Mouse (Mus musculus) stomach, embryonic 14.5 days (tissue): ENCODE data around the gene Arhgef15. TPM values are rescaled to one million over a fixed set of nuclear protein-coding genes. Genes with fewer than 3 reads are reported as not detected.

Experiments
- ATAC-seq: fragments of 200-750 bp; cut with Nextera tagmentation; 2 replicates; pipeline ENCODE4 v1.8.0; 2017; ENCODE audit warnings: low read depth, moderate TSS enrichment; ENCODE audit not compliant: insufficient number of reproducible peaks, insufficient read depth, low FRiP score
- H3K27ac ChIP-seq: fragments of 300-500 bp; sonication (generic); 2 replicates; pipeline ENCODE4 v1.5.1; 2014; ENCODE audit warnings: mild to moderate bottlenecking, low read length, moderate library complexity, mixed read lengths
- H3K27me3 ChIP-seq: fragments of 300-500 bp; sonication (generic); 2 replicates; pipeline ENCODE4 v1.6.1; 2014; ENCODE audit warnings: low read length, control low read depth, mixed read lengths; ENCODE audit not compliant: control insufficient read depth, insufficient read depth
- H3K36me3 ChIP-seq: fragments of 300-500 bp; sonication (generic); 2 replicates; pipeline ENCODE4 v1.6.1; 2014; ENCODE audit warnings: mild to moderate bottlenecking, control low read depth, low read length, moderate library complexity, mixed read lengths; ENCODE audit not compliant: control insufficient read depth, insufficient read depth
- H3K4me1 ChIP-seq: fragments of 300-500 bp; sonication (generic); 2 replicates; pipeline ENCODE4 v1.6.1; 2014; ENCODE audit warnings: low read length, control low read depth, mixed read lengths; ENCODE audit not compliant: control insufficient read depth, insufficient read depth
- H3K4me2 ChIP-seq: fragments of 300-500 bp; sonication (generic); replicated peaks from 2 replicates; pipeline ENCODE4 v1.6.1; 2014; ENCODE audit warnings: low read depth, low read length, control low read depth
- H3K4me3 ChIP-seq: fragments of 300-500 bp; sonication (generic); 2 replicates; pipeline ENCODE4 v1.5.1; 2014; ENCODE audit warnings: low read depth, low read length, control low read depth
- H3K9ac ChIP-seq: fragments of 300-500 bp; sonication (generic); replicated peaks from 2 replicates; pipeline ENCODE4 v1.6.1; 2014; ENCODE audit warnings: low read depth, mild to moderate bottlenecking, control low read depth, low read length, moderate library complexity, mixed read lengths
- H3K9me3 ChIP-seq: fragments of 300-500 bp; sonication (generic); 2 replicates; pipeline ENCODE4 v1.6.1; 2016; ENCODE audit warnings: low read depth, low read length, control low read depth; ENCODE audit not compliant: control insufficient read depth
- WGBS: fragments of 180-500 bp; shearing (Covaris S2); extraction: QIAGEN DNeasy Blood & Tissue Kit; methylation state at CpG from one replicate; pipeline ENCODE4 v1.1.7; 2014; 5-methylcytosine and 5-hydroxymethylcytosine counted together
- polyA plus RNA-seq: library from polyadenylated mRNA; unstranded; fragments of >200 nt; fragmentation: Nextera tagmentation; extraction: Ambion mirVana; gene quantifications from 2 replicates; pipeline ENCODE4 v1.2.1, GENCODE M21; 2014

The Arhgef15 gene
- polyA plus RNA-seq, 1 experiment from 2014 or later = 10.9 TPM

DNA sequence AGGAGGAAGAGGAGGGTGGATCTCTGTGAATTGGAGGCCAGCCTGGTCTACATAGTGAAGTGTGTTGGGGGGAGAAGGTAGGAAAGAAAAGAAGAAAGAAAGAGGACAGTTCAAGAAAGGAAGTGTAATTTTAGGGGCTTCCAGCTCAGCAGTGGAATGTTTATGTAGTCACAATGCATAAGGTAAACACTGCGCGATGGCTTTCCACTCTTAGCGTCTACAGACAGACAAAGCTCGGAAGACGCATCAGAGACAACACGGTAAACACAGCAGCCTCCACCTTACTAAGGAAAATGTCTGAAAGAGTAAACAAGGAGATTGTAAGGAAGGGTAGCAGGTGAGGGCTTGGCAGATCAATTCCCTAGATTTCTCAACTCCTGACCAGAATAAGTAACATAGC, 27.3 kb downstream of the Arhgef15 start:
- WGBS = 16% methylated on average over 6 of the region's 6 CpGs
- no peak overlapping the region for H3K4me2 ChIP-seq

DNA sequence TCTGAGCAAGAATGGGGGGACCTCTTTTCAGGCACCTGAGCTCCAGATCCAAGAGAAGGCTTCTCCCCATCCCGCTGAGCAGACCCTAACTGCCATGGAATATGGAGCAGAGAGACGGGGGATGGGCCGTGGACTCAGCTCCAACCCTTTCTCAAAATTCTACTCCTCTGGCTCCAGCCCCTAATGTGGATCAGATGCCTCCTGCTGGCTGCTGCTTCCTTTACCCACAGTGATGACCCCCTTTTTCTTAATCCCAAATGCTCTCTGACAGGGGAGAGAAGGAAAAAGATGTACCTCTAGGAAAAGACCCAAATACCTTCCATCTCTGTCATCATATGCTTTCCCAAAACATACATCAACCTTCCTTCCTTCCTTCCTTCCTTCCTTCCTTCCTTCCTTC, 30.3 kb downstream of the Arhgef15 start, which contains the start of gene Odf4:
TSS of gene Odf4 (minus strand) at position 101 of the 400 bp plus-strand sequence.
- 78% methylated on average over 3 of the region's 3 CpGs for WGBS

More for the DNA sequence above, 27.3 kb downstream of the Arhgef15 start:
- H3K4me3 ChIP-seq = no peak overlapping the region
- no peak overlapping the region for H3K27ac ChIP-seq
- H3K9me3 ChIP-seq = no peaks in the 10 kb centered on the region
- H3K36me3 ChIP-seq = no peaks in the 10 kb centered on the region
- H3K4me1 ChIP-seq = no peaks in the 10 kb centered on the region
- no peak for ATAC-seq
- no peaks in the 10 kb centered on the region for H3K27me3 ChIP-seq
- H3K9ac ChIP-seq = no peak overlapping the region

DNA sequence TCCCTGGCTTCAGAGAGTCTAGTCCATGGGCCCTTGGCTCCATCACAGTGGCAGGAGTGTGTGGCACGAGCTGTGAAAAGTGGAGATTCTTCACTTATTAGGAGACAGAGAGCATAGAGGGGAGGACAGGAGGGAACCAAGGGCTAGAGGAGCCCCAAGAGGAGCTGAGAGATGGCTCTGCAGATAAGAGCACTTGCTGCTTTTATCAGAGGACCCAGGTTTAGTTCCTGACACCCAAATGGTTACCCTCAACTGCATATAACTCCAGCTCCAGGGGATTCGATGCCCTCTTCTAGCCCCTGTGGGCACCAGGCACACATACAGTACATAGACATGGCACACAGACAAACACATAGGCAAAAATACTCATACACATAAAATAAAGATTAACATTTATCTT, 32.5 kb downstream of the Arhgef15 start:
- no peak overlapping the region for H3K27ac ChIP-seq
- H3K4me1 ChIP-seq = no peaks in the 10 kb centered on the region
- ATAC-seq = no peak
- 88% methylated on average over 2 of the region's 2 CpGs for WGBS
- H3K36me3 ChIP-seq = no peaks in the 10 kb centered on the region
- no peak overlapping the region for H3K4me3 ChIP-seq
- H3K4me2 ChIP-seq = no peak overlapping the region
- no peak overlapping the region for H3K9ac ChIP-seq
- no peaks in the 10 kb centered on the region for H3K27me3 ChIP-seq
- H3K9me3 ChIP-seq = no peaks in the 10 kb centered on the region

More for the DNA sequence above, 30.3 kb downstream of the Arhgef15 start, which contains the start of gene Odf4:
- no peaks in the 10 kb centered on the region for H3K27me3 ChIP-seq
- H3K36me3 ChIP-seq = no peaks in the 10 kb centered on the region
- H3K9ac ChIP-seq = no peak within 1 kb of the TSS
- no peak within 1 kb of the TSS for H3K4me3 ChIP-seq
- H3K9me3 ChIP-seq = no peaks in the 10 kb centered on the region
- no peak within 1 kb of the TSS for H3K4me2 ChIP-seq
- no peak within 1 kb of the TSS for H3K27ac ChIP-seq
- no peaks in the 10 kb centered on the region for H3K4me1 ChIP-seq
- ATAC-seq = no peak

DNA sequence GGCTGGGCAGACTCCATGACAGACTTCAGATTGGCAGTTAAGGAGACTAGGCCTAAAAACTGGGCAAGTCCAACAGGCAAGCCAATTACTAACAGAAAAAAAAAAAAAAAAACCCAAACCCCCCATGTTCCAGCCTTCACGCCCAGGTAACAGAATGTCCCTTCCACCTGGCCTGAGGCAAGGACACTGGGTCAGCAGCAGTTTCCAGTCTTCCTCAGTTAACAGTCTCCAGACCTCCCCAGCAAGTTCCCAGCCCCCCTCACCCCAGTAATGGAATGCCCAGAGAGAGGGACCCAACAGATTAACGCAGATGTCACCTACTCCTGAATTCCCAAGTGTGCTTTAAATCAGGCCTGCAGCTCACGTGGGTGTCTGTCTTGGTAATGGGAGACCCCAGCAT, 34.1 kb downstream of the Arhgef15 start:
- Histone ChIP-seq H3K27me3 (no peaks in the 10 kb centered on the region), H3K4me3 (no peak overlapping the region), H3K4me1 (no peaks in the 10 kb centered on the region), H3K36me3 (no peaks in the 10 kb centered on the region), H3K9ac (no peak overlapping the region), H3K4me2 (no peak overlapping the region), H3K27ac (no peak overlapping the region), H3K9me3 (no peaks in the 10 kb centered on the region)
- ATAC-seq = no peak
- 60% methylated on average over 3 of the region's 3 CpGs for WGBS

DNA sequence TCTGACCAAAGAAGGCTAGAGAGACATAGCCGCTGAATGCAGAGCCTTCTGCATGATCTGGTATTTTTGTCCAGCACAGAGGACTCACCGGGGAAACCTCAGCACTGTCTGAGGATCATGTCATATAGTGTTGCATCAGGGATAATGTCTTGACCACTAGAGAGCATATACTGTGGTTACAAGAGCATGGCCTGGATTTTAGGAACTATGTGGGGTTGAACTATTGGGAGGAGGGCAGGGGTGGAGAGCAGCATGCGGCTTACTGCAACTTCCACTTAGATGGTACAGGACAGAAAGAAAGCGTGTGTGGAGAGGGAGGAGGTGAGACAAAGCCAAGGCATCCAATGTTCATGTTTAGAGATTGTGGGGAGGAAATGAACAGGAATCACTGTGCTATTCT, 42.7 kb downstream of the Arhgef15 start:
- 89% methylated on average over 4 of the region's 4 CpGs for WGBS
- H3K4me1 ChIP-seq = peaks cover 8% of the 10 kb centered on the region; the same call in 1 of the 2 replicates
- no peak for ATAC-seq

DNA sequence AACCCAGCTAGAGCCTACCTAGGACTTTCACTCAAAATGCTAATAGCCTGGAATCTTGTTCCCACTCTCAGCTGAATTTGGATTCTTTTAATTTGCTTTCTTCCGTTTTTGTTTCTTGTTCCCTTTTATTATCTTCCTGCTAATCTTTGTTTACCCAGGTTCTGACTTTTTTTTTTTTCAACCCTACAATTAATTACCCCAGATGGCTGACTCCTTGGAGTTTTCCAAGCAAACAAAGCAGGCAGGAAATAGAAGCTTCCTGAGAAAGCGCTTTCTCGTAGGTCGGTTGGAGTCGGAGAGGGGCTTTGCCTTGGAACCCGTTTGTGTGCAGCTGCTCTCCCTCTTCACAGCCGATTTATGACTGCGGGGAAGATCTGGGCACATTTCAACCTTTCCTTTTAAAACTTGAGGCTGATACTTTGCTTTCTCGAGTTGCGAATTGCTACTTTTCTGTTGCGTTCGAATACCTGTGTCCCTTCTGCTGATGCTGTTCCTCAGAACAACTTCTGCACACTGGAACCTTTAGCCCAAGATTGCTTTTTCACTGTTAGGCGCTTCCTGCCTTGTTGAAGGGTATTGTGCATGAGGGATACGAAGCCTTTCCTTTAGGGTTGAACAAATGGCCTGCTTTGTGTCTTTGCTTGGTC, 45.6 kb downstream of the Arhgef15 start:
- Histone ChIP-seq H3K36me3 (no peaks in the 10 kb centered on the region), H3K4me3 (no peak overlapping the region), H3K27ac (peak overlapping the region; percentile 73), H3K9ac (no peak overlapping the region; the same call in 1 of the 2 replicates), H3K4me1 (peaks cover 8% of the 10 kb centered on the region; the same call in 1 of the 2 replicates), H3K4me2 (no peak overlapping the region), H3K27me3 (no peaks in the 10 kb centered on the region), H3K9me3 (no peaks in the 10 kb centered on the region)
- ATAC-seq = no peak
- 34% methylated on average over 14 of the region's 14 CpGs for WGBS

More for the DNA sequence above, 42.7 kb downstream of the Arhgef15 start:
- H3K27ac ChIP-seq = no peak overlapping the region
- no peak overlapping the region for H3K9ac ChIP-seq
- no peak overlapping the region for H3K4me3 ChIP-seq
- H3K9me3 ChIP-seq = no peaks in the 10 kb centered on the region
- no peak overlapping the region for H3K4me2 ChIP-seq
- no peaks in the 10 kb centered on the region for H3K27me3 ChIP-seq
- H3K36me3 ChIP-seq = no peaks in the 10 kb centered on the region

DNA sequence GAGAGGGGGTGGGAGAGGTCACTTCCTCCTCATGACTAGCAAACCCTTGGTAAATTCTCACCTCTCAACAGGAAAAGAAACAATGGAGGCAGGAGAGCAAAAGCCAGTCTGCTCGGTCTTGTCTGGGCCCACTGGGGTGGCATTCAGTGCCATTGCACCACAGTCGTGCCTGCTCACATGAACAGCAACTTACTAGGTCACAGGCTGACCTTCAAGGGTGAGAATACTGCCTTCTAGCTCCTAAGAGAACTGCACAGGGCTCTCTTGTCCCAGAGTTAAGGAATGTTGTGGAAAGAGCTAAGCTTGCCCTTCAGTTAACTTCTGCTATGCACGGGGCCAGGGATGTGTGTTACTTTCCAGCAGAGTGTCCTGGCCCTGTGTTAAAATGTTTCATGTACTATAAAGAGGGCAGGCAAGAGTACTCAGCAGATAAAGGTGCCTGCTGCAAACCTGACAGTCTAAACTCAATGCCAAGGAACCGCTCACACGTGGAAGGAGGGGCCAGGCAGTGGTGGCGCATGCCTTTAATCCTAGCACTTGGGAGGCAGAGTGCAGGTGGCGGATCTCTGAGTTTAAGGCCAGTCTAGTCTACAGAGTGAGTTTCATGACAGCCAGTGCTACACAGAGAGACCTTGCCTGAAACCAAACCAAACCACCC, 48.3 kb downstream of the Arhgef15 start:
- H3K9ac ChIP-seq = no peak overlapping the region
- peaks cover 20% of the 10 kb centered on the region for H3K36me3 ChIP-seq
- no peaks in the 10 kb centered on the region for H3K27me3 ChIP-seq
- H3K4me3 ChIP-seq = no peak overlapping the region
- H3K4me1 ChIP-seq = peaks cover 8% of the 10 kb centered on the region; the same call in 1 of the 2 replicates
- H3K27ac ChIP-seq = no peak overlapping the region
- H3K9me3 ChIP-seq = no peaks in the 10 kb centered on the region
- 38% methylated on average over 7 of the region's 7 CpGs for WGBS
- H3K4me2 ChIP-seq = no peak overlapping the region
- ATAC-seq = no peak

DNA sequence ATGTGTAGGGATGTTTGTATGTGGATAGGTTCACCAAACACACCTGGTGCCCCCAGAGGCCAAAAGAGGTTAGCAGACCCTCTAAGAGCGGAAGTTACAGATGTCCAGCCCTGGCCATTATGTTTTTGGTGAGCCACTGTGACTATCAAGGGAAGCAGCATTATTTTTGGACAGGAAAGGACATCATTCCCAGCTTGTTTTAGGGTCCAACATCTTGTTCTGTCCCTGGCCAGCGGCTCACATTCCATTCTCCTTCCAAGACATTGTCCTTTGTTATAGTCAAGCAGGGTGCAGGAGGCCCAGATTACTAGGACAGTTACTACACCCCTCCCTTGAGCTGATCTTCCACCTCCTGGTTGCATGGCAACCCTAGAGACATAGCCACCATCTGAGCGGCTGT, 50.0 kb downstream of the Arhgef15 start:
- Histone ChIP-seq H3K27me3 (no peaks in the 10 kb centered on the region), H3K9me3 (no peaks in the 10 kb centered on the region), H3K4me1 (0 out of 2 replicates have a peak, but pooled peaks cover 8% of the 10 kb centered on the region), H3K27ac (no peak overlapping the region), H3K4me3 (no peak overlapping the region), H3K36me3 (peaks cover 35% of the 10 kb centered on the region), H3K4me2 (no peak overlapping the region), H3K9ac (no peak overlapping the region)
- no peak for ATAC-seq
- WGBS = 74% methylated on average over 3 of the region's 3 CpGs
